Mouse (Mus musculus): ENCODE measurements at regions not wholly inside any gene's neighbourhood (a gene's known extent, or its start where the extent isn't known, plus 50 kb on each side); places are given as distances from the start of the nearest gene placed in this dataset.

- DNase-seq: no peak
Observed at GRCm38 (mm10) chr1:122607309-122607708, 1039.5 kb upstream of the Ddx18 start.

- no peak for DNase-seq
Observed at GRCm38 (mm10) chr1:122575954-122576353, 1008.2 kb upstream of the Ddx18 start.

- no peak for DNase-seq
Observed at GRCm38 (mm10) chr1:122551596-122551995, 983.8 kb upstream of the Ddx18 start.

GRCm38 (mm10) chr1:122509580-122509979 is 941.8 kb upstream of the Ddx18 start:
- no peak for DNase-seq

GRCm38 (mm10) chr1:122501707-122502106 is 933.9 kb upstream of the Ddx18 start:
- no peak for DNase-seq

GRCm38 (mm10) chr1:122478003-122478402 is 910.2 kb upstream of the Ddx18 start:
- DNase-seq: no peak

- DNase-seq: no peak
Observed at GRCm38 (mm10) chr1:122463931-122464330, 896.1 kb upstream of the Ddx18 start.

GRCm38 (mm10) chr1:122459056-122459455 is 891.3 kb upstream of the Ddx18 start:
- DNase-seq: no peak

- no peak for DNase-seq
Observed at GRCm38 (mm10) chr1:122454881-122455280, 887.1 kb upstream of the Ddx18 start.

- DNase-seq: no peak
Observed at GRCm38 (mm10) chr1:122453617-122454016, 885.8 kb upstream of the Ddx18 start.

GRCm38 (mm10) chr1:122439358-122439757 is 871.6 kb upstream of the Ddx18 start:
- DNase-seq: peak; percentile 3

GRCm38 (mm10) chr1:122423503-122423902 is 855.7 kb upstream of the Ddx18 start:
- DNase-seq: no peak

GRCm38 (mm10) chr1:122396342-122396741 is 828.6 kb upstream of the Ddx18 start:
- no peak for DNase-seq

GRCm38 (mm10) chr1:122393660-122394355 is 826.0 kb upstream of the Ddx18 start:
- no peak for DNase-seq

GRCm38 (mm10) chr1:122357015-122357414 is 789.2 kb upstream of the Ddx18 start:
- DNase-seq: peak; percentile 60

- DNase-seq: no peak
Observed at GRCm38 (mm10) chr1:122351530-122351929, 783.7 kb upstream of the Ddx18 start.

- DNase-seq: no peak
Observed at GRCm38 (mm10) chr1:122333267-122333666, 765.5 kb upstream of the Ddx18 start.

GRCm38 (mm10) chr1:122328276-122328675 is 760.5 kb upstream of the Ddx18 start:
- no peak for DNase-seq
